Mouse (Mus musculus): ENCODE results near the gene Pafah1b3. TPM values are rescaled to one million over a fixed set of nuclear protein-coding genes. Genes with fewer than 3 reads are reported as not detected.

The Pafah1b3 gene
- polyA plus RNA-seq, 1 experiment from 2014 or later, result 295 TPM

- ATAC-seq (ENCODE audit: insufficient number of reproducible peaks, insufficient read depth, low FRiP score, low TSS enrichment, low read depth), result no peak
- WGBS, result 79% methylated on average over 3 of the region's 3 CpGs
- Histone ChIP-seq H3K4me1 (replicated peaks) (peaks cover 11% of the 10 kb centered on the region), H3K27ac (no peak overlapping the region), H3K4me3 (replicated peaks) (no peak overlapping the region), H3K4me2 (no peak overlapping the region), H3K27me3 (peaks cover 31% of the 10 kb centered on the region), H3K9ac (replicated peaks) (no peak overlapping the region), H3K9me3 (no peaks in the 10 kb centered on the region), H3K36me3 (no peaks in the 10 kb centered on the region)
Observed at GRCm38 (mm10) chr7:25303685-25304006, 5.9 kb upstream of the Pafah1b3 start.

GRCm38 (mm10) chr7:25303003-25303684 lies 5.4 kb upstream of the Pafah1b3 start:
- H3K4me2 ChIP-seq, result no peak overlapping the region
- WGBS, result 55% methylated on average over 9 of the region's 9 CpGs
- H3K9ac ChIP-seq (replicated peaks), result no peak overlapping the region
- no peaks in the 10 kb centered on the region for H3K9me3 ChIP-seq
- ATAC-seq (ENCODE audit: insufficient number of reproducible peaks, insufficient read depth, low FRiP score, low TSS enrichment, low read depth), result no peak
- no peaks in the 10 kb centered on the region for H3K36me3 ChIP-seq
- peaks cover 26% of the 10 kb centered on the region for H3K27me3 ChIP-seq
- no peak overlapping the region for H3K27ac ChIP-seq
- peaks cover 16% of the 10 kb centered on the region for H3K4me1 ChIP-seq (replicated peaks)
- H3K4me3 ChIP-seq (replicated peaks), result no peak overlapping the region

GRCm38 (mm10) chr7:25301063-25301462 lies 3.3 kb upstream of the Pafah1b3 start, which contains the start of gene Prr19:
Prr19 (plus strand) TSS chr7:25301411.
- peaks cover 25% of the 10 kb centered on the region for H3K4me1 ChIP-seq (replicated peaks)
- H3K27me3 ChIP-seq, result peaks cover 12% of the 10 kb centered on the region
- 59% methylated on average over 19 of the region's 19 CpGs for WGBS
- no peak for ATAC-seq (ENCODE audit: insufficient number of reproducible peaks, insufficient read depth, low FRiP score, low TSS enrichment, low read depth)
- H3K4me2 ChIP-seq, result no peak within 1 kb of the TSS
- H3K27ac ChIP-seq, result no peak within 1 kb of the TSS
- no peak within 1 kb of the TSS for H3K9ac ChIP-seq (replicated peaks)
- H3K4me3 ChIP-seq (replicated peaks), result no peak within 1 kb of the TSS
- peaks cover 3% of the 10 kb centered on the region for H3K36me3 ChIP-seq
- no peaks in the 10 kb centered on the region for H3K9me3 ChIP-seq

GRCm38 (mm10) chr7:25296945-25297453 lies 787 bp downstream of the Pafah1b3 start:
- peak overlapping the region; percentile 87 for H3K4me3 ChIP-seq (replicated peaks)
- peaks cover 19% of the 10 kb centered on the region for H3K4me1 ChIP-seq (replicated peaks)
- WGBS, result under 1% methylated on average over 21 of the region's 21 CpGs
- no peaks in the 10 kb centered on the region for H3K27me3 ChIP-seq
- H3K36me3 ChIP-seq, result peaks cover 44% of the 10 kb centered on the region
- H3K9ac ChIP-seq (replicated peaks), result peak overlapping the region; percentile 91
- peak; percentile 21; the same call in 1 of the 2 replicates for ATAC-seq (ENCODE audit: insufficient number of reproducible peaks, insufficient read depth, low FRiP score, low TSS enrichment, low read depth)
- H3K9me3 ChIP-seq, result no peaks in the 10 kb centered on the region
- H3K4me2 ChIP-seq, result peak overlapping the region; percentile 79
- H3K27ac ChIP-seq, result peak overlapping the region; percentile 97

GRCm38 (mm10) chr7:25294960-25295722 lies 2.6 kb downstream of the Pafah1b3 start:
- H3K27ac ChIP-seq, result no peak overlapping the region
- 87% methylated on average over 12 of the region's 12 CpGs for WGBS
- H3K9ac ChIP-seq (replicated peaks), result no peak overlapping the region
- no peak overlapping the region for H3K4me2 ChIP-seq
- no peak overlapping the region for H3K4me3 ChIP-seq (replicated peaks)
- peaks cover 19% of the 10 kb centered on the region for H3K4me1 ChIP-seq (replicated peaks)
- peaks cover 62% of the 10 kb centered on the region for H3K36me3 ChIP-seq
- no peaks in the 10 kb centered on the region for H3K27me3 ChIP-seq
- no peak for ATAC-seq (ENCODE audit: insufficient number of reproducible peaks, insufficient read depth, low FRiP score, low TSS enrichment, low read depth)
- H3K9me3 ChIP-seq, result no peaks in the 10 kb centered on the region

GRCm38 (mm10) chr7:25294495-25294894 lies 3.3 kb downstream of the Pafah1b3 start:
- H3K4me3 ChIP-seq (replicated peaks), result no peak overlapping the region
- 96% methylated on average over 4 of the region's 4 CpGs for WGBS
- peaks cover 4% of the 10 kb centered on the region; the same call in 1 of the 2 replicates for H3K9me3 ChIP-seq
- H3K27ac ChIP-seq, result 0 out of 2 replicates have a peak overlapping the region, but pooled peaks have one; percentile 2
- peaks cover 69% of the 10 kb centered on the region for H3K36me3 ChIP-seq
- H3K4me2 ChIP-seq, result no peak overlapping the region
- no peaks in the 10 kb centered on the region for H3K27me3 ChIP-seq
- ATAC-seq (ENCODE audit: insufficient number of reproducible peaks, insufficient read depth, low FRiP score, low TSS enrichment, low read depth), result no peak
- H3K4me1 ChIP-seq (replicated peaks), result peaks cover 19% of the 10 kb centered on the region
- no peak overlapping the region for H3K9ac ChIP-seq (replicated peaks)

- Histone ChIP-seq H3K4me1 (replicated peaks) (peaks cover 14% of the 10 kb centered on the region), H3K27ac (peak overlapping the region; percentile 64; the same call in 1 of the 2 replicates), H3K4me2 (no peak overlapping the region), H3K4me3 (replicated peaks) (no peak overlapping the region), H3K36me3 (peaks cover 81% of the 10 kb centered on the region), H3K9me3 (peaks cover 10% of the 10 kb centered on the region; the same call in 1 of the 2 replicates), H3K9ac (replicated peaks) (no peak overlapping the region), H3K27me3 (no peaks in the 10 kb centered on the region)
- 83% methylated on average over 10 of the region's 10 CpGs for WGBS
- ATAC-seq (ENCODE audit: insufficient number of reproducible peaks, insufficient read depth, low FRiP score, low TSS enrichment, low read depth), result no peak
Observed at GRCm38 (mm10) chr7:25293191-25293739, 4.5 kb downstream of the Pafah1b3 start.

GRCm38 (mm10) chr7:25292107-25292506 lies 5.7 kb downstream of the Pafah1b3 start:
- H3K36me3 ChIP-seq, result peaks cover 93% of the 10 kb centered on the region
- H3K4me2 ChIP-seq, result no peak overlapping the region
- WGBS, result 81% methylated on average over 7 of the region's 7 CpGs
- H3K4me3 ChIP-seq (replicated peaks), result no peak overlapping the region
- peaks cover 10% of the 10 kb centered on the region; the same call in 1 of the 2 replicates for H3K9me3 ChIP-seq
- no peak for ATAC-seq (ENCODE audit: insufficient number of reproducible peaks, insufficient read depth, low FRiP score, low TSS enrichment, low read depth)
- no peak overlapping the region for H3K9ac ChIP-seq (replicated peaks)
- H3K27ac ChIP-seq, result no peak overlapping the region
- H3K4me1 ChIP-seq (replicated peaks), result peaks cover 10% of the 10 kb centered on the region
- H3K27me3 ChIP-seq, result no peaks in the 10 kb centered on the region

GRCm38 (mm10) chr7:25290911-25291310 lies 6.9 kb downstream of the Pafah1b3 start:
- no peaks in the 10 kb centered on the region for H3K27me3 ChIP-seq
- H3K9ac ChIP-seq (replicated peaks), result no peak overlapping the region
- H3K4me1 ChIP-seq (replicated peaks), result peaks cover under 1% of the 10 kb centered on the region
- H3K4me3 ChIP-seq (replicated peaks), result no peak overlapping the region
- H3K27ac ChIP-seq, result peak overlapping the region; percentile 41; the same call in 1 of the 2 replicates
- H3K4me2 ChIP-seq, result no peak overlapping the region
- no peak for ATAC-seq (ENCODE audit: insufficient number of reproducible peaks, insufficient read depth, low FRiP score, low TSS enrichment, low read depth)
- H3K36me3 ChIP-seq, result peaks cover 100% of the 10 kb centered on the region
- H3K9me3 ChIP-seq, result peaks cover 10% of the 10 kb centered on the region; the same call in 1 of the 2 replicates
- WGBS, result 93% methylated on average over 2 of the region's 2 CpGs

GRCm38 (mm10) chr7:25290463-25290862 lies 7.3 kb downstream of the Pafah1b3 start:
- Histone ChIP-seq H3K4me1 (replicated peaks) (no peaks in the 10 kb centered on the region), H3K9ac (replicated peaks) (no peak overlapping the region), H3K4me2 (no peak overlapping the region), H3K27ac (no peak overlapping the region), H3K9me3 (peaks cover 10% of the 10 kb centered on the region; the same call in 1 of the 2 replicates), H3K36me3 (peaks cover 100% of the 10 kb centered on the region), H3K27me3 (no peaks in the 10 kb centered on the region), H3K4me3 (replicated peaks) (no peak overlapping the region)
- no peak for ATAC-seq (ENCODE audit: insufficient number of reproducible peaks, insufficient read depth, low FRiP score, low TSS enrichment, low read depth)
- 100% methylated on average over 1 of the region's 1 CpGs for WGBS

GRCm38 (mm10) chr7:25289925-25290324 lies 7.9 kb downstream of the Pafah1b3 start:
- Histone ChIP-seq H3K27ac (no peak overlapping the region), H3K4me1 (replicated peaks) (peaks cover 1% of the 10 kb centered on the region), H3K36me3 (peaks cover 100% of the 10 kb centered on the region), H3K4me3 (replicated peaks) (no peak overlapping the region), H3K9ac (replicated peaks) (no peak overlapping the region), H3K9me3 (peaks cover 10% of the 10 kb centered on the region; the same call in 1 of the 2 replicates), H3K4me2 (no peak overlapping the region), H3K27me3 (no peaks in the 10 kb centered on the region)
- no peak for ATAC-seq (ENCODE audit: insufficient number of reproducible peaks, insufficient read depth, low FRiP score, low TSS enrichment, low read depth)
- 95% methylated on average over 3 of the region's 3 CpGs for WGBS

All from limb, embryonic 12.5 days (tissue).